In genomic region chrX:164522138-164522537, GRCm38 (mm10) we compare ENCODE assay signal across 33 mouse cellular contexts. TPM values are rescaled to one million over a fixed set of nuclear protein-coding genes. Genes with fewer than 3 reads are reported as not detected.
"Had no signal": no experiment of that assay in that cellular context is flagged by ENCODE, and none has a peak within 500 bp of the region (broad histone marks: within the 10 kb centered on the region; RNA-seq: fewer than 3 reads in every experiment).

No protein-coding gene starts in this region.

- H3K27me3 ChIP-seq: embryonic facial prominence, embryonic 15.5 days; forebrain, embryonic 15.5 days had no signal

- H3K4me2 ChIP-seq: embryonic facial prominence, embryonic 12.5 days; embryonic facial prominence, embryonic 13.5 days; embryonic facial prominence, embryonic 15.5 days; forebrain, embryonic 12.5 days; forebrain, embryonic 13.5 days; forebrain, embryonic 15.5 days had no signal

- H3K9ac ChIP-seq: embryonic facial prominence, embryonic 12.5 days; embryonic facial prominence, embryonic 13.5 days; embryonic facial prominence, embryonic 15.5 days; forebrain, embryonic 12.5 days; forebrain, embryonic 13.5 days; forebrain, embryonic 15.5 days; forebrain, postnatal 0 days had no signal

- H3K36me3 ChIP-seq: embryonic facial prominence, embryonic 10.5 days; embryonic facial prominence, embryonic 12.5 days; embryonic facial prominence, embryonic 13.5 days; embryonic facial prominence, embryonic 15.5 days; forebrain, embryonic 10.5 days; forebrain, embryonic 12.5 days; forebrain, embryonic 15.5 days had no signal

- H3K9me3 ChIP-seq: embryonic facial prominence, embryonic 10.5 days; embryonic facial prominence, embryonic 12.5 days; embryonic facial prominence, embryonic 13.5 days; embryonic facial prominence, embryonic 15.5 days; forebrain, embryonic 10.5 days; forebrain, embryonic 12.5 days; forebrain, embryonic 13.5 days; forebrain, embryonic 15.5 days had no signal

- H3K4me1 ChIP-seq: embryonic facial prominence, embryonic 10.5 days; embryonic facial prominence, embryonic 12.5 days; embryonic facial prominence, embryonic 13.5 days; embryonic facial prominence, embryonic 15.5 days; forebrain, embryonic 10.5 days; forebrain, embryonic 12.5 days; forebrain, embryonic 13.5 days; forebrain, embryonic 15.5 days had no signal

- H3K4me3 ChIP-seq: embryonic facial prominence, embryonic 10.5 days; embryonic facial prominence, embryonic 12.5 days; embryonic facial prominence, embryonic 13.5 days; embryonic facial prominence, embryonic 15.5 days; erythroblast, embryonic 14.5 days; forebrain, embryonic 10.5 days; forebrain, embryonic 12.5 days; forebrain, embryonic 13.5 days; forebrain, embryonic 15.5 days; gastrocnemius, adult 2 months; heart, adult 2 months had no signal

- DNase-seq: cerebellum, adult 9-11 months; cerebellum, postnatal 10 days; cerebellum, postnatal 14 days; cerebellum, postnatal 25 days; cerebellum, postnatal 36 days; embryo, embryonic 11 days; forebrain, postnatal 0 days; gastrocnemius, adult 2 months; gastrocnemius, postnatal 10 days; gastrocnemius, postnatal 14 days; gastrocnemius, postnatal 25 days; gastrocnemius, postnatal 36 days; heart, adult 11 months; heart, adult 18-20 months; heart, adult 2 months had no signal

- H3K27ac ChIP-seq: embryonic facial prominence, embryonic 10.5 days; embryonic facial prominence, embryonic 12.5 days; embryonic facial prominence, embryonic 13.5 days; embryonic facial prominence, embryonic 15.5 days; forebrain, embryonic 10.5 days; forebrain, embryonic 12.5 days; forebrain, embryonic 13.5 days; forebrain, embryonic 15.5 days; gastrocnemius, adult 2 months; heart, adult 2 months had no signal

RNA-seq across cellular contexts. Expression of gene Asb9, which starts 16.0 kb away (rescaled TPM):
- total RNA-seq: common myeloid progenitor, adult 5-6 weeks; forebrain, postnatal 0 days; gastrocnemius, adult 18-20 months; gastrocnemius, adult 2 months; gastrocnemius, postnatal 10 days; gastrocnemius, postnatal 14 days; gastrocnemius, postnatal 25 days; gastrocnemius, postnatal 36 days; gastrocnemius, postnatal 4 days; granulocyte monocyte progenitor cell, adult 5-6 weeks; heart, adult 18-20 months; heart, adult 2 months; heart, adult 8-10 months had no signal
- polyA plus RNA-seq: cortical plate, adult 2 months; erythroblast, embryonic 14.5 days; forebrain, embryonic 13.5 days; forebrain, embryonic 14.5 days; forebrain, embryonic 15.5 days; forebrain, embryonic 16.5 days; forebrain, postnatal 0 days; frontal cortex, adult 2 months; heart, adult 2 months had no signal
